Mouse (Mus musculus): Measurements from ENCODE around the gene Clec2l.

The Clec2l gene

GRCm38 (mm10) chr6:38662714-38663615 is at the start of gene Clec2l:
TSS of gene Clec2l (plus strand) at chr6:38663069.
- peak; percentile 47 to 58 for DNase-seq (ENCODE audit: low spot score in 2 of 2)

GRCm38 (mm10) chr6:38622406-38622805 is 40.5 kb upstream of the Clec2l start:
- peak in 1 of 2 experiments; percentile 32 for DNase-seq (ENCODE audit: low spot score in 2 of 2)

- DNase-seq (ENCODE audit: low spot score in 2 of 2): no peak
These were observed 39.4 kb upstream of the Clec2l start for GRCm38 (mm10) chr6:38623457-38623856.

GRCm38 (mm10) chr6:38624439-38624838 is 38.4 kb upstream of the Clec2l start:
- DNase-seq (ENCODE audit: low spot score in 2 of 2): peak in 1 of 2 experiments; percentile 25

GRCm38 (mm10) chr6:38626086-38626485 is 36.8 kb upstream of the Clec2l start:
- no peak for DNase-seq (ENCODE audit: low spot score in 2 of 2)

GRCm38 (mm10) chr6:38627081-38627480 is 35.8 kb upstream of the Clec2l start:
- DNase-seq (ENCODE audit: low spot score in 2 of 2): no peak

GRCm38 (mm10) chr6:38627486-38627885 is 35.4 kb upstream of the Clec2l start:
- DNase-seq (ENCODE audit: low spot score in 2 of 2): no peak

GRCm38 (mm10) chr6:38629556-38629955 is 33.3 kb upstream of the Clec2l start:
- DNase-seq (ENCODE audit: low spot score in 2 of 2): no peak

GRCm38 (mm10) chr6:38632826-38633225 is 30.0 kb upstream of the Clec2l start:
- DNase-seq (ENCODE audit: low spot score in 2 of 2): no peak

- DNase-seq (ENCODE audit: low spot score in 2 of 2): no peak
These were observed 28.4 kb upstream of the Clec2l start for GRCm38 (mm10) chr6:38634461-38634860.

GRCm38 (mm10) chr6:38635941-38636851 is 26.7 kb upstream of the Clec2l start:
- peak in 1 of 2 experiments; percentile 19 for DNase-seq (ENCODE audit: low spot score in 2 of 2)

GRCm38 (mm10) chr6:38636852-38637618 is 25.8 kb upstream of the Clec2l start, which contains the start of gene Klrg2:
TSS of gene Klrg2 (minus strand) at chr6:38637242.
- peak in 1 of 2 experiments; percentile 15 for DNase-seq (ENCODE audit: low spot score in 2 of 2)

GRCm38 (mm10) chr6:38640401-38640800 is 22.5 kb upstream of the Clec2l start:
- no peak for DNase-seq (ENCODE audit: low spot score in 2 of 2)

GRCm38 (mm10) chr6:38641228-38641627 is 21.6 kb upstream of the Clec2l start:
- DNase-seq (ENCODE audit: low spot score in 2 of 2): no peak

GRCm38 (mm10) chr6:38641645-38642044 is 21.2 kb upstream of the Clec2l start:
- DNase-seq (ENCODE audit: low spot score in 2 of 2): no peak

- no peak for DNase-seq (ENCODE audit: low spot score in 2 of 2)
These were observed 20.3 kb upstream of the Clec2l start for GRCm38 (mm10) chr6:38642593-38642992.

- DNase-seq (ENCODE audit: low spot score in 2 of 2): no peak
These were observed 19.8 kb upstream of the Clec2l start for GRCm38 (mm10) chr6:38643039-38643438.

GRCm38 (mm10) chr6:38649545-38649944 is 13.3 kb upstream of the Clec2l start:
- no peak for DNase-seq (ENCODE audit: low spot score in 2 of 2)

GRCm38 (mm10) chr6:38650263-38650937 is 12.5 kb upstream of the Clec2l start:
- DNase-seq (ENCODE audit: low spot score in 2 of 2): peak; percentile 68 to 71

- no peak for DNase-seq (ENCODE audit: low spot score in 2 of 2)
These were observed 1.2 kb upstream of the Clec2l start for GRCm38 (mm10) chr6:38661626-38662025.

- no peak for DNase-seq (ENCODE audit: low spot score in 2 of 2)
These were observed 6.7 kb downstream of the Clec2l start for GRCm38 (mm10) chr6:38669580-38669979.

Data from frontal cortex, postnatal 36 days (tissue).